Mouse (Mus musculus) thymus, adult 2 months (tissue): ENCODE measurements around the gene Ehd1. TPM values are rescaled to one million over a fixed set of nuclear protein-coding genes. Genes with fewer than 3 reads are reported as not detected.

ENCODE experiments used
- DNase-seq: peaks from one replicate; pipeline ENCODE4 v3.0.0; 2021
- H3K27ac ChIP-seq: fragments of 200-500 bp; 2 replicates; pipeline ENCODE4 v1.5.1; 2012; ENCODE audit warnings: low read length, control low read depth; ENCODE audit not compliant: control insufficient read depth, insufficient read depth
- H3K27me3 ChIP-seq: fragments of 200-500 bp; 2 replicates; pipeline ENCODE4 v1.6.1; 2012; ENCODE audit warnings: mild to moderate bottlenecking, low read length, moderate library complexity, mixed read lengths; ENCODE audit not compliant: control insufficient read depth, insufficient read depth
- H3K36me3 ChIP-seq: fragments of 200-500 bp; 2 replicates; pipeline ENCODE4 v1.6.1; 2012; ENCODE audit warnings: mild to moderate bottlenecking, low read length, moderate library complexity; ENCODE audit not compliant: control insufficient read depth, insufficient read depth
- H3K4me1 ChIP-seq: fragments of 200-500 bp; replicated peaks from 2 replicates; pipeline ENCODE4 v1.6.1; 2012; ENCODE audit warnings: low read length; ENCODE audit not compliant: control insufficient read depth, insufficient read depth
- H3K4me3 ChIP-seq: fragments of 200-500 bp; 2 replicates; pipeline ENCODE4 v1.5.1; 2012; ENCODE audit warnings: mild to moderate bottlenecking, low read length, control low read depth, moderate library complexity; ENCODE audit not compliant: control insufficient read depth, insufficient read depth
- CTCF ChIP-seq: fragments of 200-500 bp; IDR thresholded peaks from 2 replicates; pipeline ENCODE4 v1.5.1; 2012; ENCODE audit warnings: mild to moderate bottlenecking, control low read depth, low read length, moderate library complexity, borderline replicate concordance; ENCODE audit not compliant: control insufficient read depth, poor library complexity, insufficient read depth; ENCODE audit errors: extremely low read depth
- POLR2A ChIP-seq: fragments of 200-500 bp; IDR thresholded peaks from 2 replicates; pipeline ENCODE4 v1.6.1; 2012; ENCODE audit warnings: mild to moderate bottlenecking, low read length, control low read depth, moderate library complexity; ENCODE audit not compliant: control insufficient read depth, poor library complexity, insufficient read depth; ENCODE audit errors: extremely low read depth
- WGBS: fragments of 180-500 bp; shearing (Covaris S2); methylation state at CpG from one replicate; pipeline ENCODE4 v1.1.7; 2018; 5-methylcytosine and 5-hydroxymethylcytosine counted together
- polyA plus RNA-seq: library from polyadenylated mRNA; depleted of rRNA; stranded (reverse); fragments of >200 nt; gene quantifications from 2 replicates; pipeline ENCODE4 v1.2.3, GENCODE M21; 2012

Gene Ehd1
- polyA plus RNA-seq, 1 experiment = 141 TPM

- Histone ChIP-seq H3K36me3 (no peaks in the 10 kb centered on the region), H3K27ac (no peak overlapping the region), H3K4me3 (no peak overlapping the region), H3K4me1 (no peaks in the 10 kb centered on the region), H3K27me3 (no peaks in the 10 kb centered on the region)
- no peak for DNase-seq
- 97% methylated on average over 8 of the region's 8 CpGs for WGBS
- no peak for TF ChIP-seq CTCF
Measured at GRCm38 (mm10) chr19:6313796-6314195, 37.3 kb downstream of the Ehd1 start.

- no peaks in the 10 kb centered on the region for H3K36me3 ChIP-seq
- no peak overlapping the region for H3K27ac ChIP-seq
- no peaks in the 10 kb centered on the region for H3K4me1 ChIP-seq
- TF ChIP-seq POLR2A (no peak), CTCF (no peak)
- 90% methylated on average over 8 of the region's 8 CpGs for WGBS
- H3K27me3 ChIP-seq = no peaks in the 10 kb centered on the region
- no peak for DNase-seq
- H3K4me3 ChIP-seq = no peak overlapping the region
Measured at GRCm38 (mm10) chr19:6314513-6314912, 38.0 kb downstream of the Ehd1 start.

GRCm38 (mm10) chr19:6315573-6315972 is 39.0 kb downstream of the Ehd1 start:
- Histone ChIP-seq H3K4me1 (no peaks in the 10 kb centered on the region), H3K36me3 (no peaks in the 10 kb centered on the region), H3K27me3 (no peaks in the 10 kb centered on the region), H3K27ac (no peak overlapping the region), H3K4me3 (no peak overlapping the region)
- WGBS = 95% methylated on average over 14 of the region's 14 CpGs
- TF ChIP-seq POLR2A = no peak
- no peak for TF ChIP-seq CTCF
- DNase-seq = no peak

- DNase-seq = no peak
- TF ChIP-seq CTCF (no peak), POLR2A (no peak)
- Histone ChIP-seq H3K27me3 (no peaks in the 10 kb centered on the region), H3K36me3 (no peaks in the 10 kb centered on the region), H3K4me1 (no peaks in the 10 kb centered on the region), H3K4me3 (no peak overlapping the region), H3K27ac (no peak overlapping the region)
- 97% methylated on average over 12 of the region's 12 CpGs for WGBS
Measured at GRCm38 (mm10) chr19:6318145-6318544, 41.6 kb downstream of the Ehd1 start.

- DNase-seq = no peak
- Histone ChIP-seq H3K4me1 (no peaks in the 10 kb centered on the region), H3K4me3 (no peak overlapping the region), H3K27ac (no peak overlapping the region), H3K36me3 (no peaks in the 10 kb centered on the region), H3K27me3 (no peaks in the 10 kb centered on the region)
- 97% methylated on average over 8 of the region's 8 CpGs for WGBS
- TF ChIP-seq CTCF (no peak), POLR2A (no peak)
Measured at GRCm38 (mm10) chr19:6321358-6321757, 44.8 kb downstream of the Ehd1 start.

- Histone ChIP-seq H3K36me3 (no peaks in the 10 kb centered on the region), H3K27me3 (no peaks in the 10 kb centered on the region), H3K4me3 (no peak overlapping the region), H3K27ac (no peak overlapping the region), H3K4me1 (no peaks in the 10 kb centered on the region)
- DNase-seq = no peak
- no peak for TF ChIP-seq POLR2A
- 94% methylated on average over 33 of the region's 33 CpGs for WGBS
Measured at GRCm38 (mm10) chr19:6321786-6322621, 45.5 kb downstream of the Ehd1 start.

GRCm38 (mm10) chr19:6324751-6325150 is 48.2 kb downstream of the Ehd1 start:
- no peaks in the 10 kb centered on the region for H3K4me1 ChIP-seq
- no peaks in the 10 kb centered on the region for H3K27me3 ChIP-seq
- no peak overlapping the region for H3K27ac ChIP-seq
- no peaks in the 10 kb centered on the region for H3K36me3 ChIP-seq
- no peak overlapping the region for H3K4me3 ChIP-seq
- 94% methylated on average over 9 of the region's 9 CpGs for WGBS
- no peak for DNase-seq
- TF ChIP-seq CTCF (no peak), POLR2A (no peak)
